Mouse (Mus musculus): ENCODE measurements at regions not wholly inside any gene's neighbourhood (a gene's known extent, or its start where the extent isn't known, plus 50 kb on each side); places are given as distances from the start of the nearest gene placed in this dataset.

- Histone ChIP-seq H3K9ac (replicated peaks; ENCODE audit: low read depth, low read length) (no peak overlapping the region), H3K4me1 (replicated peaks; ENCODE audit: control insufficient read depth, insufficient read depth, low read length) (peaks cover 6% of the 10 kb centered on the region), H3K4me3 (replicated peaks; ENCODE audit: low read length) (no peak overlapping the region), H3K27me3 (replicated peaks; ENCODE audit: control insufficient read depth, insufficient read depth, low read length) (no peaks in the 10 kb centered on the region), H3K4me2 (ENCODE audit: low read length) (no peak overlapping the region), H3K9me3 (ENCODE audit: control insufficient read depth, low read length) (peaks cover 3% of the 10 kb centered on the region; the same call in 1 of the 2 replicates), H3K36me3 (ENCODE audit: control insufficient read depth, insufficient read depth) (no peaks in the 10 kb centered on the region), H3K27ac (ENCODE audit: low read length) (no peak overlapping the region)
- ATAC-seq, result no peak
- 74% methylated on average over 11 of the region's 11 CpGs for WGBS
These were observed 193.9 kb upstream of the Sox9 start for GRCm38 (mm10) chr11:112588088-112588487.

- no peak overlapping the region for H3K4me3 ChIP-seq (replicated peaks; ENCODE audit: low read length)
- no peak for ATAC-seq
- peaks cover 10% of the 10 kb centered on the region for H3K4me1 ChIP-seq (replicated peaks; ENCODE audit: control insufficient read depth, insufficient read depth, low read length)
- no peak overlapping the region for H3K9ac ChIP-seq (replicated peaks; ENCODE audit: low read depth, low read length)
- H3K27me3 ChIP-seq (replicated peaks; ENCODE audit: control insufficient read depth, insufficient read depth, low read length), result no peaks in the 10 kb centered on the region
- peaks cover 3% of the 10 kb centered on the region; the same call in 1 of the 2 replicates for H3K9me3 ChIP-seq (ENCODE audit: control insufficient read depth, low read length)
- no peaks in the 10 kb centered on the region for H3K36me3 ChIP-seq (ENCODE audit: control insufficient read depth, insufficient read depth)
- no peak overlapping the region for H3K27ac ChIP-seq (ENCODE audit: low read length)
- WGBS, result 78% methylated on average over 7 of the region's 7 CpGs
- H3K4me2 ChIP-seq (ENCODE audit: low read length), result no peak overlapping the region
These were observed 191.8 kb upstream of the Sox9 start for GRCm38 (mm10) chr11:112590214-112590613.

- Histone ChIP-seq H3K36me3 (ENCODE audit: control insufficient read depth, insufficient read depth) (no peaks in the 10 kb centered on the region), H3K4me1 (replicated peaks; ENCODE audit: control insufficient read depth, insufficient read depth, low read length) (peaks cover 10% of the 10 kb centered on the region), H3K9me3 (ENCODE audit: control insufficient read depth, low read length) (peaks cover 3% of the 10 kb centered on the region; the same call in 1 of the 2 replicates), H3K4me3 (replicated peaks; ENCODE audit: low read length) (no peak overlapping the region), H3K27me3 (replicated peaks; ENCODE audit: control insufficient read depth, insufficient read depth, low read length) (no peaks in the 10 kb centered on the region), H3K9ac (replicated peaks; ENCODE audit: low read depth, low read length) (no peak overlapping the region), H3K27ac (ENCODE audit: low read length) (no peak overlapping the region; the same call in 1 of the 2 replicates), H3K4me2 (ENCODE audit: low read length) (no peak overlapping the region)
- WGBS, result 4% methylated on average over 6 of the region's 6 CpGs
- peak; percentile 70 for ATAC-seq
These were observed 189.5 kb upstream of the Sox9 start for GRCm38 (mm10) chr11:112592411-112593020.

- H3K9ac ChIP-seq (replicated peaks; ENCODE audit: low read depth, low read length), result no peak overlapping the region
- no peak overlapping the region for H3K4me2 ChIP-seq (ENCODE audit: low read length)
- H3K27ac ChIP-seq (ENCODE audit: low read length), result no peak overlapping the region
- WGBS, result 29% methylated on average over 10 of the region's 10 CpGs
- no peak for ATAC-seq
- H3K36me3 ChIP-seq (ENCODE audit: control insufficient read depth, insufficient read depth), result no peaks in the 10 kb centered on the region
- H3K27me3 ChIP-seq (replicated peaks; ENCODE audit: control insufficient read depth, insufficient read depth, low read length), result no peaks in the 10 kb centered on the region
- H3K4me3 ChIP-seq (replicated peaks; ENCODE audit: low read length), result no peak overlapping the region
- peaks cover 3% of the 10 kb centered on the region; the same call in 1 of the 2 replicates for H3K9me3 ChIP-seq (ENCODE audit: control insufficient read depth, low read length)
- peaks cover 10% of the 10 kb centered on the region for H3K4me1 ChIP-seq (replicated peaks; ENCODE audit: control insufficient read depth, insufficient read depth, low read length)
These were observed 188.2 kb upstream of the Sox9 start for GRCm38 (mm10) chr11:112593821-112594220.

GRCm38 (mm10) chr11:112607359-112607758, 174.7 kb upstream of the Sox9 start:
- H3K9ac ChIP-seq (replicated peaks; ENCODE audit: low read depth, low read length), result no peak overlapping the region
- no peak for ATAC-seq
- H3K27ac ChIP-seq (ENCODE audit: low read length), result no peak overlapping the region
- no peak overlapping the region for H3K4me2 ChIP-seq (ENCODE audit: low read length)
- H3K4me3 ChIP-seq (replicated peaks; ENCODE audit: low read length), result no peak overlapping the region
- H3K4me1 ChIP-seq (replicated peaks; ENCODE audit: control insufficient read depth, insufficient read depth, low read length), result no peaks in the 10 kb centered on the region
- H3K27me3 ChIP-seq (replicated peaks; ENCODE audit: control insufficient read depth, insufficient read depth, low read length), result no peaks in the 10 kb centered on the region
- H3K9me3 ChIP-seq (ENCODE audit: control insufficient read depth, low read length), result no peaks in the 10 kb centered on the region
- 91% methylated on average over 1 of the region's 1 CpGs for WGBS
- no peaks in the 10 kb centered on the region for H3K36me3 ChIP-seq (ENCODE audit: control insufficient read depth, insufficient read depth)

GRCm38 (mm10) chr11:112609277-112609676, 172.7 kb upstream of the Sox9 start:
- H3K4me3 ChIP-seq (replicated peaks; ENCODE audit: low read length), result no peak overlapping the region
- no peaks in the 10 kb centered on the region for H3K9me3 ChIP-seq (ENCODE audit: control insufficient read depth, low read length)
- ATAC-seq, result no peak
- no peaks in the 10 kb centered on the region for H3K27me3 ChIP-seq (replicated peaks; ENCODE audit: control insufficient read depth, insufficient read depth, low read length)
- H3K4me2 ChIP-seq (ENCODE audit: low read length), result no peak overlapping the region
- no peak overlapping the region for H3K9ac ChIP-seq (replicated peaks; ENCODE audit: low read depth, low read length)
- H3K36me3 ChIP-seq (ENCODE audit: control insufficient read depth, insufficient read depth), result no peaks in the 10 kb centered on the region
- no peak overlapping the region for H3K27ac ChIP-seq (ENCODE audit: low read length)
- no peaks in the 10 kb centered on the region for H3K4me1 ChIP-seq (replicated peaks; ENCODE audit: control insufficient read depth, insufficient read depth, low read length)
- WGBS, result 81% methylated on average over 3 of the region's 3 CpGs

GRCm38 (mm10) chr11:112611073-112611472, 171.0 kb upstream of the Sox9 start:
- WGBS, result 72% methylated on average over 11 of the region's 11 CpGs
- no peak overlapping the region for H3K9ac ChIP-seq (replicated peaks; ENCODE audit: low read depth, low read length)
- H3K9me3 ChIP-seq (ENCODE audit: control insufficient read depth, low read length), result no peaks in the 10 kb centered on the region
- ATAC-seq, result no peak
- H3K27ac ChIP-seq (ENCODE audit: low read length), result no peak overlapping the region
- H3K36me3 ChIP-seq (ENCODE audit: control insufficient read depth, insufficient read depth), result no peaks in the 10 kb centered on the region
- no peaks in the 10 kb centered on the region for H3K27me3 ChIP-seq (replicated peaks; ENCODE audit: control insufficient read depth, insufficient read depth, low read length)
- H3K4me3 ChIP-seq (replicated peaks; ENCODE audit: low read length), result no peak overlapping the region
- H3K4me1 ChIP-seq (replicated peaks; ENCODE audit: control insufficient read depth, insufficient read depth, low read length), result no peaks in the 10 kb centered on the region
- no peak overlapping the region for H3K4me2 ChIP-seq (ENCODE audit: low read length)

GRCm38 (mm10) chr11:112615629-112616028, 166.4 kb upstream of the Sox9 start:
- WGBS, result 90% methylated on average over 4 of the region's 4 CpGs
- no peak for ATAC-seq
- Histone ChIP-seq H3K27ac (ENCODE audit: low read length) (no peak overlapping the region), H3K9me3 (ENCODE audit: control insufficient read depth, low read length) (no peaks in the 10 kb centered on the region), H3K4me3 (replicated peaks; ENCODE audit: low read length) (no peak overlapping the region), H3K36me3 (ENCODE audit: control insufficient read depth, insufficient read depth) (no peaks in the 10 kb centered on the region), H3K27me3 (replicated peaks; ENCODE audit: control insufficient read depth, insufficient read depth, low read length) (no peaks in the 10 kb centered on the region), H3K4me1 (replicated peaks; ENCODE audit: control insufficient read depth, insufficient read depth, low read length) (peaks cover 2% of the 10 kb centered on the region), H3K9ac (replicated peaks; ENCODE audit: low read depth, low read length) (no peak overlapping the region), H3K4me2 (ENCODE audit: low read length) (no peak overlapping the region)

- Histone ChIP-seq H3K27me3 (replicated peaks; ENCODE audit: control insufficient read depth, insufficient read depth, low read length) (no peaks in the 10 kb centered on the region), H3K4me2 (ENCODE audit: low read length) (no peak overlapping the region), H3K9ac (replicated peaks; ENCODE audit: low read depth, low read length) (no peak overlapping the region), H3K36me3 (ENCODE audit: control insufficient read depth, insufficient read depth) (no peaks in the 10 kb centered on the region), H3K27ac (ENCODE audit: low read length) (no peak overlapping the region), H3K9me3 (ENCODE audit: control insufficient read depth, low read length) (no peaks in the 10 kb centered on the region), H3K4me3 (replicated peaks; ENCODE audit: low read length) (no peak overlapping the region), H3K4me1 (replicated peaks; ENCODE audit: control insufficient read depth, insufficient read depth, low read length) (peaks cover 11% of the 10 kb centered on the region)
- 39% methylated on average over 2 of the region's 2 CpGs for WGBS
- ATAC-seq, result peak; percentile 64; the same call in 1 of the 2 replicates
These were observed 165.1 kb upstream of the Sox9 start for GRCm38 (mm10) chr11:112616942-112617341.

GRCm38 (mm10) chr11:112620916-112621315, 161.1 kb upstream of the Sox9 start:
- no peak overlapping the region for H3K27ac ChIP-seq (ENCODE audit: low read length)
- 15% methylated on average over 12 of the region's 12 CpGs for WGBS
- peak; percentile 68 for ATAC-seq
- H3K4me1 ChIP-seq (replicated peaks; ENCODE audit: control insufficient read depth, insufficient read depth, low read length), result peaks cover 11% of the 10 kb centered on the region
- peak overlapping the region; percentile 50; the same call in 1 of the 2 replicates for H3K9ac ChIP-seq (replicated peaks; ENCODE audit: low read depth, low read length)
- no peaks in the 10 kb centered on the region for H3K9me3 ChIP-seq (ENCODE audit: control insufficient read depth, low read length)
- H3K4me3 ChIP-seq (replicated peaks; ENCODE audit: low read length), result no peak overlapping the region
- H3K36me3 ChIP-seq (ENCODE audit: control insufficient read depth, insufficient read depth), result no peaks in the 10 kb centered on the region
- H3K4me2 ChIP-seq (ENCODE audit: low read length), result peak overlapping the region; percentile 35
- H3K27me3 ChIP-seq (replicated peaks; ENCODE audit: control insufficient read depth, insufficient read depth, low read length), result no peaks in the 10 kb centered on the region
